Mouse (Mus musculus) heart, adult 2 months (tissue): Measurements from ENCODE around the gene Elp1. TPM values are rescaled to one million over a fixed set of nuclear protein-coding genes. Genes with fewer than 3 reads are reported as not detected.
A peak's percentile ranks its signal among the peaks of the same experiment; 100 is the strongest.

Source experiments
- DNase-seq, 2 experiments: peaks; one replicate each; pipeline ENCODE4 v3.0.0; 2021
- H3K27ac ChIP-seq: fragments of 200-600 bp; 2 replicates; pipeline ENCODE4 v1.8.1; 2022
- H3K27me3 ChIP-seq: fragments of 200-500 bp; 2 replicates; pipeline ENCODE4 v1.6.1; 2012; ENCODE audit warnings: mild to moderate bottlenecking, low read length, inconsistent platforms, mixed read lengths; ENCODE audit not compliant: control insufficient read depth, insufficient read depth
- H3K36me3 ChIP-seq: fragments of 200-500 bp; 2 replicates; pipeline ENCODE4 v1.6.1; 2012; ENCODE audit warnings: low read length, inconsistent platforms; ENCODE audit not compliant: control insufficient read depth, insufficient read depth
- H3K4me1 ChIP-seq: fragments of 200-500 bp; 2 replicates; pipeline ENCODE4 v1.6.1; 2011; ENCODE audit warnings: low read length; ENCODE audit not compliant: control insufficient read depth, insufficient read depth
- H3K4me3 ChIP-seq: fragments of 200-600 bp; 2 replicates; pipeline ENCODE4 v1.8.1; 2022
- H3K79me2 ChIP-seq: fragments of 200-500 bp; replicated peaks from 2 replicates; pipeline ENCODE4 v1.6.1; 2012; ENCODE audit warnings: mild to moderate bottlenecking, inconsistent platforms, low read length, moderate library complexity, mixed read lengths; ENCODE audit not compliant: control insufficient read depth, insufficient read depth
- H3K9ac ChIP-seq: fragments of 200-500 bp; 2 replicates; pipeline ENCODE4 v1.6.1; 2012; ENCODE audit warnings: low read depth, mild to moderate bottlenecking, control low read depth, inconsistent platforms, low read length, mixed read lengths
- CTCF ChIP-seq: fragments of 200-600 bp; IDR thresholded peaks from 2 replicates; pipeline ENCODE4 v1.8.1; 2022; ENCODE audit warnings: antibody characterized with exemption, mild to moderate bottlenecking, moderate library complexity
- EP300 ChIP-seq: fragments of 200-500 bp; IDR thresholded peaks from 2 replicates; pipeline ENCODE4 v1.6.1; 2011; ENCODE audit warnings: low read depth, low read length, control low read depth; ENCODE audit not compliant: insufficient read depth
- POLR2A ChIP-seq: fragments of 200-500 bp; IDR thresholded peaks from 2 replicates; pipeline ENCODE4 v1.6.1; 2011; ENCODE audit warnings: mild to moderate bottlenecking, low read depth, low read length, control low read depth; ENCODE audit not compliant: insufficient read depth
- WGBS: fragments of 180-500 bp; shearing (Covaris S2); methylation state at CpG from one replicate; pipeline ENCODE4 v1.1.7; 2018; 5-methylcytosine and 5-hydroxymethylcytosine counted together
- intact Hi-C: fragments of 180-260 bp; cut with DNase I; formaldehyde crosslinking; loops from one replicate; pipeline ENCODE4 v1.15.1; 2025
- polyA plus RNA-seq: library from polyadenylated mRNA; depleted of rRNA; stranded (reverse); fragments of >200 nt; gene quantifications from 2 replicates; pipeline ENCODE4 v1.2.3, GENCODE M21; 2012
- total RNA-seq, 2 experiments: library from RNA; stranded (reverse); gene quantifications; 2 replicates each; pipeline ENCODE4 v1.2.3; 2021

Elp1 gene
- total and polyA plus RNA-seq, 3 experiments, result 13.7 to 19.8 (median 17.0) TPM

- no peak overlapping the region for H3K27ac ChIP-seq
- H3K4me1 ChIP-seq, result no peaks in the 10 kb centered on the region
- WGBS, result 93% methylated on average over 2 of the region's 2 CpGs
- TF ChIP-seq POLR2A (no peak), CTCF (peak; percentile 31; the same call in 1 of the 2 replicates), EP300 (no peak)
- intact Hi-C loops, result no loop called here
- H3K27me3 ChIP-seq, result no peaks in the 10 kb centered on the region
- no peak for DNase-seq
- no peak overlapping the region for H3K4me3 ChIP-seq
- no peaks in the 10 kb centered on the region for H3K79me2 ChIP-seq
- H3K36me3 ChIP-seq, result no peaks in the 10 kb centered on the region; the same call in 1 of the 2 replicates
- no peak overlapping the region for H3K9ac ChIP-seq
Observed at GRCm38 (mm10) chr4:56843963-56844362, 41.8 kb upstream of the Elp1 start.

GRCm38 (mm10) chr4:56842501-56842900 lies 40.4 kb upstream of the Elp1 start:
- intact Hi-C loops, result no loop called here
- H3K4me1 ChIP-seq, result no peaks in the 10 kb centered on the region
- no peak overlapping the region for H3K9ac ChIP-seq
- no peak overlapping the region for H3K27ac ChIP-seq
- no peaks in the 10 kb centered on the region; the same call in 1 of the 2 replicates for H3K36me3 ChIP-seq
- H3K27me3 ChIP-seq, result no peaks in the 10 kb centered on the region
- no peak overlapping the region for H3K4me3 ChIP-seq
- TF ChIP-seq POLR2A (no peak), EP300 (no peak), CTCF (no peak)
- no peak for DNase-seq
- H3K79me2 ChIP-seq, result no peaks in the 10 kb centered on the region
- 45% methylated on average over 7 of the region's 7 CpGs for WGBS

- H3K4me3 ChIP-seq, result no peak overlapping the region
- H3K4me1 ChIP-seq, result no peaks in the 10 kb centered on the region
- 47% methylated on average over 3 of the region's 3 CpGs for WGBS
- no peak overlapping the region for H3K9ac ChIP-seq
- H3K79me2 ChIP-seq, result no peaks in the 10 kb centered on the region
- no peak for DNase-seq
- intact Hi-C loops, result no loop called here
- no peaks in the 10 kb centered on the region for H3K27me3 ChIP-seq
- no peak overlapping the region for H3K27ac ChIP-seq
- TF ChIP-seq EP300 (no peak), CTCF (no peak), POLR2A (no peak)
- no peaks in the 10 kb centered on the region; the same call in 1 of the 2 replicates for H3K36me3 ChIP-seq
Observed at GRCm38 (mm10) chr4:56840297-56840696, 38.2 kb upstream of the Elp1 start.

GRCm38 (mm10) chr4:56837661-56838060 lies 35.5 kb upstream of the Elp1 start:
- no peak for TF ChIP-seq EP300
- no peak for TF ChIP-seq CTCF
- no peak for TF ChIP-seq POLR2A
- Histone ChIP-seq H3K27me3 (no peaks in the 10 kb centered on the region), H3K4me3 (no peak overlapping the region), H3K4me1 (no peaks in the 10 kb centered on the region), H3K9ac (no peak overlapping the region), H3K36me3 (no peaks in the 10 kb centered on the region; the same call in 1 of the 2 replicates), H3K27ac (no peak overlapping the region), H3K79me2 (no peaks in the 10 kb centered on the region)
- intact Hi-C loops, result no loop called here
- 68% methylated on average over 6 of the region's 6 CpGs for WGBS
- no peak for DNase-seq

- DNase-seq, result no peak
- Histone ChIP-seq H3K9ac (no peak overlapping the region), H3K36me3 (no peaks in the 10 kb centered on the region), H3K27me3 (no peaks in the 10 kb centered on the region), H3K79me2 (no peaks in the 10 kb centered on the region), H3K27ac (no peak overlapping the region), H3K4me1 (no peaks in the 10 kb centered on the region), H3K4me3 (no peak overlapping the region)
- TF ChIP-seq POLR2A (no peak), EP300 (no peak)
- 62% methylated on average over 7 of the region's 7 CpGs for WGBS
- intact Hi-C loops, result no loop called here
Observed at GRCm38 (mm10) chr4:56831998-56832397, 29.9 kb upstream of the Elp1 start.

GRCm38 (mm10) chr4:56831013-56831609 lies 29.0 kb upstream of the Elp1 start:
- H3K4me3 ChIP-seq, result no peak overlapping the region
- H3K27me3 ChIP-seq, result no peaks in the 10 kb centered on the region

More at GRCm38 (mm10) chr4:56831013-56831609, 29.0 kb upstream of the Elp1 start:
- TF ChIP-seq POLR2A (no peak), CTCF (no peak), EP300 (no peak)
- no peaks in the 10 kb centered on the region for H3K36me3 ChIP-seq
- intact Hi-C loops, result no loop called here
- DNase-seq, result no peak
- H3K4me1 ChIP-seq, result no peaks in the 10 kb centered on the region
- WGBS, result 35% methylated on average over 13 of the region's 13 CpGs
- no peak overlapping the region for H3K27ac ChIP-seq
- no peaks in the 10 kb centered on the region for H3K79me2 ChIP-seq
- H3K9ac ChIP-seq, result no peak overlapping the region
